Mouse (Mus musculus) forebrain, embryonic 16.5 days (tissue): ENCODE results near the gene Reck. TPM values are rescaled to one million over a fixed set of nuclear protein-coding genes. Genes with fewer than 3 reads are reported as not detected.

Source experiments
- ATAC-seq: fragments of 200-750 bp; cut with Nextera tagmentation; 2 replicates; pipeline ENCODE4 v1.8.0; 2017; ENCODE audit warnings: mild to moderate bottlenecking, moderate library complexity
- H3K27ac ChIP-seq: fragments of 300-500 bp; sonication (generic); 2 replicates; pipeline ENCODE4 v1.5.1; 2014; ENCODE audit warnings: low read length, control low read depth
- H3K27me3 ChIP-seq: fragments of 300-500 bp; sonication (generic); replicated peaks from 2 replicates; pipeline ENCODE4 v1.6.1; 2014; ENCODE audit warnings: low read length; ENCODE audit not compliant: control insufficient read depth, insufficient read depth
- H3K36me3 ChIP-seq: fragments of 300-500 bp; sonication (generic); 2 replicates; pipeline ENCODE4 v1.6.1; 2014; ENCODE audit not compliant: control insufficient read depth, insufficient read depth
- H3K4me1 ChIP-seq: fragments of 300-500 bp; sonication (generic); replicated peaks from 2 replicates; pipeline ENCODE4 v1.6.1; 2014; ENCODE audit warnings: low read length; ENCODE audit not compliant: control insufficient read depth, insufficient read depth
- H3K4me2 ChIP-seq: fragments of 300-500 bp; sonication (generic); 2 replicates; pipeline ENCODE4 v1.6.1; 2014; ENCODE audit warnings: mild to moderate bottlenecking, low read length, control low read depth
- H3K4me3 ChIP-seq: fragments of 300-500 bp; sonication (generic); replicated peaks from 2 replicates; pipeline ENCODE4 v1.5.1; 2014; ENCODE audit warnings: mild to moderate bottlenecking, low read length, control low read depth
- H3K9ac ChIP-seq: fragments of 300-500 bp; sonication (generic); replicated peaks from 2 replicates; pipeline ENCODE4 v1.6.1; 2014; ENCODE audit warnings: low read depth, low read length, control low read depth
- H3K9me3 ChIP-seq: fragments of 300-500 bp; sonication (generic); 2 replicates; pipeline ENCODE4 v1.6.1; 2016; ENCODE audit warnings: low read length; ENCODE audit not compliant: control insufficient read depth
- WGBS: fragments of 180-500 bp; shearing (Covaris S2); extraction: QIAGEN DNeasy Blood & Tissue Kit; methylation state at CpG from one replicate; pipeline ENCODE4 v1.1.7; 2014; 5-methylcytosine and 5-hydroxymethylcytosine counted together
- polyA plus RNA-seq: library from polyadenylated mRNA; unstranded; fragments of >200 nt; fragmentation: Nextera tagmentation; extraction: Ambion mirVana; gene quantifications from 2 replicates; pipeline ENCODE4 v1.2.1, GENCODE M21; 2015

The Reck gene
- 4.8 and 5.1 TPM in 2 replicates for polyA plus RNA-seq

DNA sequence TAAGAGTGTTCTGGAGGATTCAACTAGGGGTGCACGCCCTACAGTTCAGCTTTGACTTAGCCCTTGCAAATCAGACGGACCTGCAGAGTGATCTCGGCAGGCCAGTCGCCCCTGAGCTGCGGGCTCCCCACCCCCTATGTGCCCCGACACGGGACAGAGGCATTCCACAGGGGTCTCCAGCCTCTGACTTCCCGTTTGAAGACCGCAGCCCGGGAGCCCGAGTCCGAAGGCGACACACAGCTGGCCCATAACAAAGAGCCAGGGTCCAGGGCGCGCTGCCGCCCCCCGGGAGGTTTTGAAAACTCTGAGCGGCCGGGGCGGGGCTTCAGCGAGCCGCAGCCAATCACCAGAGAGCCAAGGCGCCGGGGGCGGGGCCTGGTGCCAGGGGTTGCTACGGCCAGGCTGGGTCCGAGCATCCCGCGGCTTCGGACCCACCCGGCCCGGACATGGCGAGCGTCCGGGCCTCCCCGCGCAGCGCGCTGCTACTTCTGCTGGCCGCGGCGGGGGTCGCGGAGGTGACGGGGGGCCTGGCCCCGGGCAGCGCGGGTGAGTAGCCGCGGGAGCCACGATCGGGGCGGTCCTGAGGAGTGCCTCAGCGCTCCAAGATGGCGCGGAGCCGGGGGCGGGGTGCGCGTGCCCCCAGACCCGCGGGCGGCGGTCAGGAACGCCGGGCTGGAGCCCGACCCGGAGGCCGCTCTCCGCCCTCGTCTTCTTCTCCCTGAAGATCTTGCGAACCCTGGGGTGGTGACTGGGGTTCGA, at the start of gene Reck:
Gene Reck (plus strand): TSS at position 371 of the 759 bp plus-strand sequence.
- Histone ChIP-seq H3K9ac (peak within 1 kb of the TSS; percentile 84), H3K9me3 (no peaks in the 10 kb centered on the region), H3K27me3 (no peaks in the 10 kb centered on the region), H3K4me1 (peaks cover 3% of the 10 kb centered on the region; the same call in 1 of the 2 replicates), H3K4me3 (peak within 1 kb of the TSS; percentile 93), H3K27ac (no peak within 1 kb of the TSS), H3K4me2 (peak within 1 kb of the TSS; percentile 81), H3K36me3 (no peaks in the 10 kb centered on the region)
- under 1% methylated on average over 61 of the region's 73 CpGs for WGBS
- ATAC-seq: peak; percentile 94

GRCm38 (mm10) chr4:43828806-43829205, 46.5 kb upstream of the Reck start:
- Histone ChIP-seq H3K36me3 (no peaks in the 10 kb centered on the region), H3K4me3 (no peak overlapping the region), H3K4me2 (no peak overlapping the region), H3K4me1 (no peaks in the 10 kb centered on the region), H3K27ac (no peak overlapping the region), H3K9ac (no peak overlapping the region), H3K9me3 (no peaks in the 10 kb centered on the region), H3K27me3 (no peaks in the 10 kb centered on the region)
- WGBS: 91% methylated on average over 4 of the region's 4 CpGs
- ATAC-seq: no peak

- WGBS: 73% methylated on average over 5 of the region's 5 CpGs
- no peak for ATAC-seq
- Histone ChIP-seq H3K27ac (no peak overlapping the region), H3K4me3 (no peak overlapping the region), H3K4me2 (no peak overlapping the region), H3K9me3 (no peaks in the 10 kb centered on the region), H3K36me3 (no peaks in the 10 kb centered on the region), H3K4me1 (no peaks in the 10 kb centered on the region), H3K9ac (no peak overlapping the region), H3K27me3 (no peaks in the 10 kb centered on the region)
These were observed 43.3 kb upstream of the Reck start for GRCm38 (mm10) chr4:43832031-43832430.

- Histone ChIP-seq H3K9me3 (no peaks in the 10 kb centered on the region), H3K4me2 (no peak overlapping the region), H3K36me3 (no peaks in the 10 kb centered on the region), H3K4me3 (no peak overlapping the region), H3K27me3 (no peaks in the 10 kb centered on the region), H3K4me1 (no peaks in the 10 kb centered on the region), H3K9ac (no peak overlapping the region), H3K27ac (no peak overlapping the region)
- 56% methylated on average over 5 of the region's 5 CpGs for WGBS
- no peak for ATAC-seq
These were observed 41.6 kb upstream of the Reck start for GRCm38 (mm10) chr4:43833752-43834151.

GRCm38 (mm10) chr4:43834749-43835148, 40.6 kb upstream of the Reck start:
- Histone ChIP-seq H3K9me3 (no peaks in the 10 kb centered on the region), H3K4me3 (no peak overlapping the region), H3K36me3 (no peaks in the 10 kb centered on the region), H3K9ac (no peak overlapping the region), H3K27ac (no peak overlapping the region), H3K4me1 (no peaks in the 10 kb centered on the region), H3K27me3 (no peaks in the 10 kb centered on the region), H3K4me2 (no peak overlapping the region)
- ATAC-seq: no peak
- WGBS: 71% methylated on average over 4 of the region's 4 CpGs

GRCm38 (mm10) chr4:43838326-43838725, 37.0 kb upstream of the Reck start:
- no peaks in the 10 kb centered on the region for H3K36me3 ChIP-seq
- ATAC-seq: no peak
- no peak overlapping the region for H3K9ac ChIP-seq
- H3K4me1 ChIP-seq: no peaks in the 10 kb centered on the region
- no peak overlapping the region for H3K4me2 ChIP-seq
- no peaks in the 10 kb centered on the region for H3K9me3 ChIP-seq
- H3K27ac ChIP-seq: no peak overlapping the region
- WGBS: 77% methylated on average over 3 of the region's 3 CpGs
- no peaks in the 10 kb centered on the region for H3K27me3 ChIP-seq
- no peak overlapping the region for H3K4me3 ChIP-seq

DNA sequence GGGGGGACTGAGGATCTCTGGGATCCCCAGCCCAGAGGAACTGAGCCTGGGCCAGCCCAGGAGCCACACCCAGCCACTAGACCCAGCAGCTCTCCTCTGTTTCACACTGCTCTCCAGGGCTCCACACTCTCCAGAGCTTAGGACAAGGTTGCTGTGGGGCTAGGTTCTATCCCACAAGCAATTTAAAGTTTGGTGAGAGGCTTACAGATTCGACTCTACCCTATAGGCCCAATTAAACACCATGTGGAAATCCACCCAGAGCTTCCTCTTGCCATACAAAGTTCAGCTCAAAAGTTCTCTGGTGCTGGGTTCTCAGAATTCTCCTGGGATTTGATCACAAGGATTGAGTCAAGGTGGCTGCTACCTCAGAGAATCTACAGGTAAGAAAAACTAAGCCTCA, 35.2 kb upstream of the Reck start, which contains the start of gene Olfr157:
Gene Olfr157 (minus strand): TSS at position 101 of the 400 bp plus-strand sequence.
- Histone ChIP-seq H3K27ac (no peak within 1 kb of the TSS), H3K4me1 (no peaks in the 10 kb centered on the region)

GRCm38 (mm10) chr4:43851265-43851664, 24.1 kb upstream of the Reck start, which contains the start of gene Olfr155:
Gene Olfr155 (plus strand): TSS chr4:43851565.
- no peak within 1 kb of the TSS for H3K4me3 ChIP-seq
- no peaks in the 10 kb centered on the region for H3K4me1 ChIP-seq
- 85% methylated on average over 6 of the region's 6 CpGs for WGBS
- no peaks in the 10 kb centered on the region for H3K36me3 ChIP-seq
- no peak within 1 kb of the TSS for H3K4me2 ChIP-seq
- no peaks in the 10 kb centered on the region for H3K9me3 ChIP-seq
- no peak for ATAC-seq
- H3K9ac ChIP-seq: no peak within 1 kb of the TSS
- H3K27ac ChIP-seq: no peak within 1 kb of the TSS
- H3K27me3 ChIP-seq: no peaks in the 10 kb centered on the region

More for the DNA sequence above, 35.2 kb upstream of the Reck start, which contains the start of gene Olfr157:
- Histone ChIP-seq H3K4me3 (no peak within 1 kb of the TSS), H3K36me3 (no peaks in the 10 kb centered on the region), H3K27me3 (no peaks in the 10 kb centered on the region), H3K9ac (no peak within 1 kb of the TSS), H3K4me2 (no peak within 1 kb of the TSS), H3K9me3 (no peaks in the 10 kb centered on the region)
- WGBS: 73% methylated on average over 1 of the region's 1 CpGs
- ATAC-seq: no peak

GRCm38 (mm10) chr4:43854101-43854500, 21.2 kb upstream of the Reck start:
- ATAC-seq: no peak
- no peaks in the 10 kb centered on the region for H3K36me3 ChIP-seq
- WGBS: 77% methylated on average over 8 of the region's 8 CpGs
- no peak overlapping the region for H3K4me3 ChIP-seq
- H3K4me2 ChIP-seq: no peak overlapping the region
- H3K27ac ChIP-seq: no peak overlapping the region
- H3K9me3 ChIP-seq: no peaks in the 10 kb centered on the region
- no peaks in the 10 kb centered on the region for H3K4me1 ChIP-seq
- H3K27me3 ChIP-seq: no peaks in the 10 kb centered on the region
- H3K9ac ChIP-seq: no peak overlapping the region
